Mouse (Mus musculus): ENCODE results near the gene Rmdn2.

- TF ChIP-seq POLR2A (IDR thresholded peaks at IDR 0.05; ENCODE audit: extremely low read depth, insufficient read depth, low read length) = no peak
- TF ChIP-seq CTCF (IDR thresholded peaks at IDR 0.05; ENCODE audit: extremely low read depth, insufficient read depth, low read length) = no peak
Observed at GRCm38 (mm10) chr17:79733039-79733438, 121.4 kb downstream of the Rmdn2 start.

All from cortical plate, adult 2 months (tissue).